Mouse (Mus musculus) limb, embryonic 10.5 days (tissue): Measurements from ENCODE around the gene Phgdh. TPM values are rescaled to one million over a fixed set of nuclear protein-coding genes. Genes with fewer than 3 reads are reported as not detected.

Experiments
- DNase-seq: peaks from one replicate; pipeline ENCODE4 v3.0.0-alpha.2; 2017; ENCODE audit warnings: low spot score
- H3K27ac ChIP-seq: fragments of 300-500 bp; sonication (generic); 2 replicates; pipeline ENCODE4 v1.5.1; 2016; ENCODE audit warnings: mild to moderate bottlenecking
- H3K27me3 ChIP-seq: fragments of 300-500 bp; sonication (generic); 2 replicates; pipeline ENCODE4 v1.6.1; 2016; ENCODE audit warnings: low read depth, mild to moderate bottlenecking; ENCODE audit not compliant: poor library complexity, severe bottlenecking
- H3K36me3 ChIP-seq: fragments of 300-500 bp; sonication (generic); 2 replicates; pipeline ENCODE4 v1.6.1; 2016; ENCODE audit warnings: mild to moderate bottlenecking, moderate library complexity
- H3K4me1 ChIP-seq: fragments of 300-500 bp; sonication (generic); 2 replicates; pipeline ENCODE4 v1.6.1; 2016
- H3K4me3 ChIP-seq: fragments of 300-500 bp; sonication (generic); 2 replicates; pipeline ENCODE4 v1.5.1; 2016; ENCODE audit warnings: mild to moderate bottlenecking, moderate library complexity
- H3K9me3 ChIP-seq: fragments of 300-500 bp; sonication (generic); replicated peaks from 2 replicates; pipeline ENCODE4 v1.6.1; 2016; ENCODE audit warnings: mild to moderate bottlenecking
- WGBS: fragments of 180-500 bp; shearing (Covaris S2); methylation state at CpG from one replicate; pipeline ENCODE4 v1.1.7; 2016; 5-methylcytosine and 5-hydroxymethylcytosine counted together
- polyA plus RNA-seq: library from polyadenylated mRNA; unstranded; fragments of >200 nt; fragmentation: Nextera tagmentation; extraction: Ambion mirVana; gene quantifications from 2 replicates; pipeline ENCODE4 v1.2.1, GENCODE M21; 2016

The Phgdh gene
- polyA plus RNA-seq, 1 experiment from 2014 or later, result 357 TPM

GRCm38 (mm10) chr3:98338584-98339041, 1.2 kb downstream of the Phgdh start:
- Histone ChIP-seq H3K9me3 (no peaks in the 10 kb centered on the region), H3K4me1 (peaks cover 45% of the 10 kb centered on the region), H3K4me3 (peak overlapping the region; percentile 85), H3K36me3 (peaks cover 21% of the 10 kb centered on the region), H3K27me3 (no peaks in the 10 kb centered on the region), H3K27ac (peak overlapping the region; percentile 95)
- 6% methylated on average over 15 of the region's 15 CpGs for WGBS
- peak; percentile 74 for DNase-seq

DNA sequence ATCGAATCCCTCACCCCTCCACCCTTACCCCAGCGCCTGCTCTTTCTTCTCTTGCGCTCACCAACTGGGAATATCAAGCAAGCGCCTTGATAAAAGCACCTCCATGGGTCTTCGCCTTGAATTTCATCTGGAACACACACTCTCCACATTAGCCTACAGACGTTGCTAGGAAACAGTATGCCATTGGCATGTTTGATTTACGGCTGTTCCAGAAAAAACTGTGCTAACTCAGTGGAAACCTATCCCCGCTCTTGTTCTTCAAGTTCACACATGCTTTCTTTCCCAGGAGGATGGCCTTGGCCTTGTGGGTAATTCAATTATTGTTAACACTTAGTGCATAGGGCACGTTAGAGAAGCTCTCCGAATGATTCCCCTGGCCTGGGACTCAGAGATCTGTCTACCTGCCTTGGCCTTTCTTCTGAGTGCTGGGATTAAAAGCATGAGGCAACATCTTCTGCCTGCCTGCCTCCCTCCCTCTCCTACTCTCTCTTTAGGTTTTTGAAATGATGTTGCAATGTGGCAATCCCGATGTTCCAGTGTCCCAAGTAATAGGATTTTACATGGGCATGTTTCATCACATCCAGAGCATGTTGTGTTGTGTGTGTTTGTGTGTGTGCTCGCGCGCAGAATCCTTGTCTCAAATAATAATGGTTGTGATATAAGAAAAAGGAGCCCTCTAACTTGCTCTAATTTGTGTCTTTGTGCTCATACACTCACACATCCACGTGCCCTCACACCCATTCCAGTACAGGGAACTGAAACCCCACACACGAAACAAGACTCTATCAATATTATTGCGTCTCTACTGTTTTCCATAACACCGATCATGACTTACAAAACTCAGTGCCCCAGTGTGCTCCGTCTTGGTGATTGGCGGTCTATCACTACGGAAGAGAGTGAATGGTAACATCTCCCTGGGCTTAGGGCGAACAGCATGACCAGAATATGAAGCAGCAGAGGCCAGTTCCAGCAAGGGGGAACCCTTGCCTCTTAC, 2.8 kb downstream of the Phgdh start:
- Histone ChIP-seq H3K4me1 (peaks cover 45% of the 10 kb centered on the region), H3K27ac (peak overlapping the region; percentile 16; the same call in 1 of the 2 replicates), H3K27me3 (no peaks in the 10 kb centered on the region), H3K36me3 (peaks cover 36% of the 10 kb centered on the region), H3K4me3 (0 out of 2 replicates have a peak overlapping the region, but pooled peaks have one; percentile 85), H3K9me3 (no peaks in the 10 kb centered on the region)
- no peak for DNase-seq
- 87% methylated on average over 22 of the region's 22 CpGs for WGBS

DNA sequence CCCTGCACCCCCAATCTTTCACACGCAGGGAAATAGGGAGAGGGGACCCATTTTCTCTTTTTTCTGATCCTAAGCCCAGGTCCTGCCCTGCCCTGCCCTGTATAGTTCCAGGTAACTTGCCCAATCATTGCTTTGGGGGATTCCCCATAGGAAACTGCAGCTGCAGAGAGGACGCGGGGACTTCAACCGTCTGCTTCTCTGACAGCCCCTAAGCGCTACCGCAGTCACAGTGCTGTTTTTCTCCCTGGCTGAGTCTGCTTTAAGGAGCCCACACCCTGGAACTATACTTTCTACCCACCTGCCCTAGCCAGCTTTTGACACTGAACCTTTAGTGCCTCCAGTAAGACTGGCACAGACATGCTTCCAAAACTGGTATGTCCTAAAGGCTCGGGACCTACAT, 3.9 kb downstream of the Phgdh start:
- Histone ChIP-seq H3K4me3 (no peak overlapping the region), H3K9me3 (no peaks in the 10 kb centered on the region), H3K36me3 (peaks cover 47% of the 10 kb centered on the region), H3K4me1 (peaks cover 45% of the 10 kb centered on the region), H3K27ac (no peak overlapping the region), H3K27me3 (no peaks in the 10 kb centered on the region)
- no peak for DNase-seq
- 84% methylated on average over 7 of the region's 7 CpGs for WGBS

DNA sequence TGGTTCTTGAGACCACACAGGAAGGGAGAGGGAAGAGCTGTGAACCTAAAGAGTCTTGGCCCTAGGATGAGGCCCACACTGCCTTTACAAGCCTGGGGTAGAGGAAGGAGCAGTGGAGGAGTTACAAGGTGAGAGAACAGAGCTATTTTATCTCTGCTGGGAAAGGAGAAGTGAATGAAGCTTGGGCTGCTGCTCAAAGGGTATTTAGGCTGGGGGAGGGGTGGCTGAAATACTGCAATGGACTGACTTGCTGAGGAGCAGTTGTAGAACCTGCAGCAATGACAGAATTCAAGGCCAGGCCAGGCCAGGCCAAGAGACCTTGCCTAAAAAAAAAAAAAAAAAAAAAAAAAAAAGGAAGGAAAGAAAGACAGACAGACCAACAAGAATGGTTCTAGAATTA, 4.5 kb downstream of the Phgdh start:
- DNase-seq, result no peak
- Histone ChIP-seq H3K9me3 (no peaks in the 10 kb centered on the region), H3K36me3 (peaks cover 52% of the 10 kb centered on the region), H3K27ac (no peak overlapping the region), H3K4me1 (peaks cover 45% of the 10 kb centered on the region), H3K4me3 (no peak overlapping the region), H3K27me3 (no peaks in the 10 kb centered on the region)

DNA sequence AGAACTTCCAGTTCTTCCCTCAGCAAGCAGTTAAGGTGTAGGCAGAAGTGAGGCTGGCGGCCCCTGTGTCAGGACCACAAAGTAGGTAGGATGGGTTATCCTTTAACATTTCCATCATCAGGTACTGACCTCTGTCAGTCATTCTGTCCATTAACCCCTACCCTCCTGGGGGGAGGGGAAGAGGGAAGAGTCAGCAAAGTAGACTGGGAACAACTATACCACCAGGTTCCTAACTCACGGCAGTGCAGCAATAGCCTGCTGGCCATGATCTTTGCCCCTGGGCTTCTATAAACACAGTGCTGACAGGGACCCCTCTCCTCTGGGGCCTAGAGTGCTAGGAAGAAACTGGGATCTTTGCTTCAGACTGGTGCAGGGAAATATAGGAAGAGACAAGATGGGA, 5.8 kb downstream of the Phgdh start:
- H3K4me3 ChIP-seq, result no peak overlapping the region
- H3K27me3 ChIP-seq, result no peaks in the 10 kb centered on the region
- peaks cover 65% of the 10 kb centered on the region for H3K36me3 ChIP-seq
- no peak overlapping the region for H3K27ac ChIP-seq
- WGBS, result 87% methylated on average over 2 of the region's 2 CpGs
- H3K9me3 ChIP-seq, result no peaks in the 10 kb centered on the region
- H3K4me1 ChIP-seq, result peaks cover 39% of the 10 kb centered on the region
- DNase-seq, result no peak

DNA sequence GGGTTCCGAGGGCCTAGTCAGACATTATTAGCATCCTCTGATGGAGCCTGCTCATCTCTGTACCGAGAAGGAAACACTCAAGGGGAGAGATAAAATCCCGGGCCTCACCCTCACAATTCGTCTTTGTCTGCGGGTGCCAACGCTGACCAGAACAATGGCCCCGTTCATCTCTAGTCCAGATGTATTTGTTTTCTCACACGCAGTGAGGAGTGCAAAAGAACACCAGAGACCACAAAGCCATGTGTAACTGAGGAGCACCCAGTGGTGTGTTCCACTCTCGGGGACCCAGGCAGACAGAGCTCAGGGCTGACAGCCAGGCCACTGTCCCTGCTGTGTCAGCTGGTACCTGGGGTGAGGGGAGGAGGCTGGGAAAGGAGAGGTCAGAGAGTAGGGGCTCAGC, 15.6 kb downstream of the Phgdh start:
- DNase-seq, result no peak
- 89% methylated on average over 9 of the region's 9 CpGs for WGBS
- no peak overlapping the region for H3K27ac ChIP-seq
- no peak overlapping the region for H3K4me3 ChIP-seq
- H3K9me3 ChIP-seq, result no peaks in the 10 kb centered on the region
- H3K4me1 ChIP-seq, result no peaks in the 10 kb centered on the region
- no peaks in the 10 kb centered on the region for H3K27me3 ChIP-seq
- H3K36me3 ChIP-seq, result peaks cover 96% of the 10 kb centered on the region

DNA sequence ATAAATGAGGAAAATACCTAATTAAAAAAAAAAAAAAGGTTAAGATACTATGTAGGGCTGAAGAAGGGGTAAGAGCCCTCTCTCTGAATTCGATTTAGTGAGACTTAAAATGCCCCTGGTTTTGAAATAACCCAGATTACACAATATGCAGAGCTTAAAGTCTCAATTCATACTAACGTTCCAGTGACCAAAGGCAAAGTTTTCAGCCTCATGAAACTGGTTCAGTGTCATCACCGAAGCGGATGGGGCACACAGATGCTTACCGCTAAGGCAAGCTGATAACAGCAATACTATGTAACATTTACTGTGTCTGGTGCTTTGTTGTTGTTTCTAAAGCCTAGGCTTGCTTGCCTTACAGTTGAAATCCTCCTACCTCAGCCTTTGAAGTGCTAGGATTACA, 17.6 kb downstream of the Phgdh start:
- Histone ChIP-seq H3K36me3 (peaks cover 96% of the 10 kb centered on the region), H3K27ac (no peak overlapping the region), H3K27me3 (no peaks in the 10 kb centered on the region), H3K4me3 (no peak overlapping the region), H3K4me1 (no peaks in the 10 kb centered on the region), H3K9me3 (no peaks in the 10 kb centered on the region)
- DNase-seq, result no peak
- 93% methylated on average over 5 of the region's 5 CpGs for WGBS

GRCm38 (mm10) chr3:98319190-98319589, 20.6 kb downstream of the Phgdh start:
- no peak overlapping the region for H3K4me3 ChIP-seq
- H3K9me3 ChIP-seq, result no peaks in the 10 kb centered on the region
- WGBS, result 80% methylated on average over 2 of the region's 2 CpGs
- H3K36me3 ChIP-seq, result peaks cover 93% of the 10 kb centered on the region
- H3K4me1 ChIP-seq, result no peaks in the 10 kb centered on the region
- H3K27me3 ChIP-seq, result no peaks in the 10 kb centered on the region
- no peak for DNase-seq
- no peak overlapping the region for H3K27ac ChIP-seq

DNA sequence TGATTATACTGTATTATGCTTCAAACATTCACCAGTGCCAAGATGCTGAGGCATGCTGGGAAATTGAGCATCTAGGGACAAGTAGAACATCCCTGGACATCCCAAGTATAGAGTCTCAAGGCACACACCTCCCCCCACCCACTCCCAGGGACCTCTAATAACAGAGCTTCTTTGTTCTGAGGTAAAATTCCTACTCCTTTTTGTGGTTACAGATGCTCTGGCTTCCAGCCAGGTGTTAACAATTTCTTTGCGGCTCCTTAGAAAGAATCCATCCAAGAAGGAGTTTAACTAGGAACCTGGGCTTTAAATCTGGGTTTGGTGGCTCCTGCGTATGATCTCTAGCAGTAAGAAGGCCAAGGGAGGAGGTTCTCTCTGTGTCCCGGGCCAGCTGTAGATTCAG, 22.6 kb downstream of the Phgdh start:
- Histone ChIP-seq H3K4me1 (no peaks in the 10 kb centered on the region), H3K27ac (no peak overlapping the region), H3K4me3 (no peak overlapping the region), H3K9me3 (no peaks in the 10 kb centered on the region), H3K27me3 (no peaks in the 10 kb centered on the region), H3K36me3 (peaks cover 90% of the 10 kb centered on the region)
- no peak for DNase-seq
- WGBS, result 94% methylated on average over 3 of the region's 3 CpGs

DNA sequence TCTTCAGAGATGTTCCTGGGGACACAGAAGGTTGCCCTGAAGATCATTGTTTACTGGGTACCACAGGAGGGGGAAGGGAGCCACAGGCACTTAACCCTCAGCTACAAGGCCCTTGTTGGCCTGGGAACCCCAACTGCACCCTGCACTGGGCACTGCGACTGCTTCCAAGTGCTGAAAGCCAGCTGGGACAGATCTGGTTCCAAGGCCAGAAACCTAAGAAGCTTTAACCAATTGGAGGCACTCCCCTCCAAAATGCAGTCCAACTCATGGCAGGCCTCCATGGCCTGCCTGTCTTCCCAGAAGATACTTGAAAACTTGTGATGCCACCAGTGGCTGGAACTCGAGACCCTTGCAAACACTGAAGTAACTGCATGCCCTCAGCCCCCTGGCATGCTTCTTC, 24.6 kb downstream of the Phgdh start:
- Histone ChIP-seq H3K27ac (no peak overlapping the region), H3K4me1 (no peaks in the 10 kb centered on the region), H3K9me3 (no peaks in the 10 kb centered on the region), H3K36me3 (peaks cover 75% of the 10 kb centered on the region), H3K4me3 (no peak overlapping the region), H3K27me3 (no peaks in the 10 kb centered on the region)
- no peak for DNase-seq
- WGBS, result 98% methylated on average over 2 of the region's 2 CpGs

DNA sequence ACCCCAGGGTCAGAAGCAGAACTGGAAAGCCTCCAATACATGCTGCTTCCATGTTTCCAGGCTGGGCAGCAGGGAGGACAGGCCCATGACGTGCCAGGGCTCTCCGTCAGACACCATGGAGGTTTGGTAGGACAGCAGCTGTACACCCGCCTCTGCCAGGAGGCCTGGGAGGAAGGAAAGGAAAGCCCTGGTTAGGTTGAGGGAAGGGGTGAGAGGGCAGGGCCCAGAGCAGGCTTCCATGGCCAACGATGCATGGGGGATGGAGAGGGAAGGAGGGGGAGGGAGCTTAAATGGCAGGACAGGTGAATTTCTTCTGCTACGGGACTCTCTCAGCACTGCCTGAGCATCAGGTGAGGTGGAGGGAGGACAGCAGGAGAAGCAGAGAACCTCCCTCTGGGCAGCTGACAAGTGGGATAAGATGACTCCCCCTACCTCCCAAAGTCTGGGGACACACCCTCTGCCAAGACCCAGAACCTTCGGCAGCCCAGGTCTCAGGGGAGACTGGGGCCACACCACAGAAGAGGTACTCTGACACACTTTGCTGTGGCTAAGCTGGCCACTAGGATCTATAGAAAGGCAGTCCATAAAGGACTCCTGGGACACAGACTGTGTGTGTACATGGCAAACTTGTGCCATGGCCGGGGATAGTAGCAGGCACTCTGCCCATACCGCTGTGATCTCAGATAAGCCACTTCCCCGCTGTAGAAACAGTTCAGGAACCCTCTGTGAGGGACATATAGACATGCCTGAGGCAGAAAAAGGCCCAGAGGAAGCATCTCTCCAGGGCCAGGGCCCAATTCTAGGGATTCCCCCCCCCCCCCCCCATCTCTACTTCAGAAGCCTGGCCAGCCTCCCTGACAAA, 26.3 kb downstream of the Phgdh start:
- Histone ChIP-seq H3K4me1 (no peaks in the 10 kb centered on the region), H3K36me3 (peaks cover 58% of the 10 kb centered on the region), H3K27ac (no peak overlapping the region), H3K9me3 (no peaks in the 10 kb centered on the region), H3K4me3 (no peak overlapping the region), H3K27me3 (no peaks in the 10 kb centered on the region)
- no peak for DNase-seq
- WGBS, result 90% methylated on average over 9 of the region's 9 CpGs

- 50% methylated on average over 7 of the region's 7 CpGs for WGBS
- H3K36me3 ChIP-seq, result peaks cover 52% of the 10 kb centered on the region
- no peak overlapping the region for H3K4me3 ChIP-seq
- DNase-seq, result peak; percentile 79
- no peaks in the 10 kb centered on the region for H3K9me3 ChIP-seq
- no peaks in the 10 kb centered on the region for H3K4me1 ChIP-seq
- H3K27me3 ChIP-seq, result no peaks in the 10 kb centered on the region
- no peak overlapping the region for H3K27ac ChIP-seq
Observed at GRCm38 (mm10) chr3:98312867-98313266, 26.9 kb downstream of the Phgdh start.

DNA sequence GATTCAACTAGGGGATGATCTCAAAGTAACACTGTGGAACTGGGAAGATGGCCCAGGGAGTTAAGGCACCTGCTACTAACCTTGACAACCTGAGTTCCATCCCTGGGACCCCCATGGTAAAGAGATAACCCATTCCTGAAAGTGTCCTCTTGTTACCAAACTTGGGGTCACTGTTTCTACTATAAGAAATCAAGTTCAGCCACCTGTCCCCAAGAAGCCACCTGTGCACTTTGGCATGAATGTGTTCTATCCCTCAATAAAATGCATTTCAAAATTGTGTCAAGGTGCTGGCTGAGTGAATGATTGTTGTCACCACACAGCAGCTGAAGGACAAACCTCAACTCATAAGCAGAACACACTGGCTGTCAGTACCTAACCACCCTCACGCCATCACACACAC, 29.3 kb downstream of the Phgdh start:
- 100% methylated on average over 1 of the region's 1 CpGs for WGBS

More for the DNA sequence above, 29.3 kb downstream of the Phgdh start:
- Histone ChIP-seq H3K27me3 (no peaks in the 10 kb centered on the region), H3K9me3 (no peaks in the 10 kb centered on the region), H3K27ac (no peak overlapping the region), H3K36me3 (peaks cover 29% of the 10 kb centered on the region), H3K4me1 (no peaks in the 10 kb centered on the region), H3K4me3 (no peak overlapping the region)
- no peak for DNase-seq
